Mouse (Mus musculus) bone marrow, adult 2 months (tissue): ENCODE results near the gene Grip1. TPM values are rescaled to one million over a fixed set of nuclear protein-coding genes. Genes with fewer than 3 reads are reported as not detected.

Source experiments
- H3K27ac ChIP-seq: fragments of 200-500 bp; 2 replicates; pipeline ENCODE4 v1.5.1; 2012; ENCODE audit warnings: low read depth, mild to moderate bottlenecking, control low read depth, inconsistent platforms, low read length; ENCODE audit not compliant: control insufficient read depth, poor library complexity, insufficient read depth
- H3K4me1 ChIP-seq: fragments of 200-500 bp; 2 replicates; pipeline ENCODE4 v1.6.1; 2011; ENCODE audit warnings: low read length; ENCODE audit not compliant: control insufficient read depth, insufficient read depth
- H3K4me3 ChIP-seq: fragments of 200-500 bp; replicated peaks from 2 replicates; pipeline ENCODE3; 2011; ENCODE audit warnings: mild to moderate bottlenecking, low read depth, low read length, control low read depth; ENCODE audit not compliant: control insufficient read depth
- CTCF ChIP-seq: fragments of 200-500 bp; IDR thresholded peaks from 2 replicates; pipeline ENCODE4 v1.5.1; 2011; ENCODE audit warnings: low read length, control low read depth; ENCODE audit not compliant: control insufficient read depth, insufficient read depth
- POLR2A ChIP-seq: fragments of 200-500 bp; IDR thresholded peaks from 2 replicates; pipeline ENCODE4 v1.6.1; 2011; ENCODE audit warnings: low read depth, mild to moderate bottlenecking, control low read depth, low read length, borderline replicate concordance; ENCODE audit not compliant: control insufficient read depth
- WGBS: fragments of 180-500 bp; shearing (Covaris S2); methylation state at CpG from one replicate; pipeline ENCODE4 v1.1.7; 2018; 5-methylcytosine and 5-hydroxymethylcytosine counted together
- polyA plus RNA-seq: library from polyadenylated mRNA; stranded (reverse); fragments of >200 nt; gene quantifications from 2 replicates; pipeline ENCODE4 v1.2.4, GENCODE M21; 2011; ENCODE audit warnings: low replicate concordance; ENCODE audit not compliant: missing spikeins, insufficient read depth, insufficient read length

The Grip1 gene
- polyA plus RNA-seq, 1 experiment, result not detected

DNA sequence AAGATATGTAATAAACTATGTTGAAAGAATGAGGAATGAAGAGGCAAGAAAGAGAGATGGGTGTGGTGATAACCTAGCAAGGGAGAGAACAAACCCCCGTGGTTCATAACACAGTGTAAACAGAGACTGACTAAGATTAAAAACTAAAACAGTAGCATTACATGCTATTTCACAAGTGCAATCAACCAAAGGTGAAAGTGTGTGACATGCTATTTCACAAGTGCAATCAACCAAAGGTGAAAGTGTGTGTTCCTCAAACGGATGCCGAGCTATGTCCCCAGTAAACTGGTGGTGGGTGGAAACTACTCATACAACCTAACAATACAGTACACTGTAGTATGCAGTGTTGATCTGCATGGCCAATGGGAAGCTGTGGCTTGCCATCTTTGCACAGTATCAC is 561.5 kb downstream of the Grip1 start:
- Histone ChIP-seq H3K4me1 (no peaks in the 10 kb centered on the region), H3K27ac (no peak overlapping the region), H3K4me3 (no peak overlapping the region)
- no peak for TF ChIP-seq CTCF
- no peak for TF ChIP-seq POLR2A
- WGBS, result 68% methylated on average over 3 of the region's 3 CpGs

DNA sequence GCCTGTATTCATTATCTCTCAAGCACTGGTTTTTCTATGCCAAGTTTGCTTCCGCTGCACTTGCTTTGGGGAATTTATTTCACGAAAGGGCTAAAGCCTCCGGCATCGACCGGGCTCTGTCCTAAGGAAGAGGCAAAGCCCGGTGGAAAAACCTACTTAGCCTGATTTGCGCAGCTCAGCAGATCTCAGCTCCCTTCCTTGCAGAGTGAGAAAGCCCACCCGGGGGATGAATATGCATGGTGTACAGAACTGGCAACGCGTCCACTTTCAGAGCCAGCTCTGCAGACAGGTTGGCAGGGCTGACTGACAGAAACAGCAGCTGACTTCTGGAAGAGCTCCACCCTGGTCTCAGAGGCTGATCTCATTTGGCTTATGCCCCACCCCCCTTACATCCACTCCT is 572.8 kb downstream of the Grip1 start:
- Histone ChIP-seq H3K4me3 (no peak overlapping the region), H3K4me1 (no peaks in the 10 kb centered on the region), H3K27ac (no peak overlapping the region)
- 89% methylated on average over 10 of the region's 10 CpGs for WGBS
- TF ChIP-seq POLR2A, result no peak
- no peak for TF ChIP-seq CTCF

DNA sequence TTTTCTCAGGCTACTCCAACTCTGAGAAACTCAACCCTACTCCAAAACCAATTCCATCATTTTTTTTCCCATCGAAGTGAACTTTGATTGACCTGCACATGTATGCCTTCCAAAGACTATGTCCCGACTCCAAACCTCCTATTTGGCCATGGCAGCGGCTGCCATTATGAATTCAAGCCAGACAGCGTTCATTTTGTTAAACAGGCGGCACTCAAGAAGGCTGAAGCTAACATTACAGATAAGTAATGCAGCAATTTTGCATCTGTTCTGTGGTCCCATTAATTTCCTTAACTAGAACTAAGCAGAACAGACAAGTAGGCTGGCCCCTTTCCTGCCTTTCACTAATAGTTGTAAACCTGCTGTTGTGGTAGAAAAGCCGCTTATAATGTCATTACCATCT is 577.3 kb downstream of the Grip1 start:
- WGBS, result 81% methylated on average over 6 of the region's 6 CpGs
- no peak overlapping the region for H3K4me3 ChIP-seq

DNA sequence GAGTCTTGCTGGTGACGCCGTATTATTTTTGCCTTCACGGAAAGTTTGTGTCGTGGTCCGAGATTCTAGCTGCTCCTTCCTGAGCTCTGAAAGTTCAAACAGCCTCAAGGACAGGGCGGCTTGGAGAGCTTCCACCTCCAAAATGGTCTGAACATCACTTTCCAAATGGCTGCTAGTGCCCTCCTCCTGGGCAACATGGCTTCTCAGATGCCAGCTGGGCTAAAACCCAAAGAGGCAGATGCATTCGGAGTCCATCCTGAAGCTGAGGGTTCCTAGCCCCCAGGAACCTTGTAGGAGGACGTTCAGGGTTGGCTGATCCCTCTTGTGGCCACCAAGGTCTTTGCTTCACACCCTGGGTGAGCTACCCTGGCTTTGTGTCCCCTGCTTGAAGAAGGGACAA is 577.7 kb downstream of the Grip1 start:
- TF ChIP-seq CTCF, result no peak
- no peak for TF ChIP-seq POLR2A
- 85% methylated on average over 8 of the region's 8 CpGs for WGBS
- H3K27ac ChIP-seq, result no peak overlapping the region
- H3K4me3 ChIP-seq, result no peak overlapping the region
- H3K4me1 ChIP-seq, result no peaks in the 10 kb centered on the region

More for the DNA sequence above, 577.3 kb downstream of the Grip1 start:
- TF ChIP-seq POLR2A, result no peak
- no peak for TF ChIP-seq CTCF
- Histone ChIP-seq H3K27ac (no peak overlapping the region), H3K4me1 (no peaks in the 10 kb centered on the region)

DNA sequence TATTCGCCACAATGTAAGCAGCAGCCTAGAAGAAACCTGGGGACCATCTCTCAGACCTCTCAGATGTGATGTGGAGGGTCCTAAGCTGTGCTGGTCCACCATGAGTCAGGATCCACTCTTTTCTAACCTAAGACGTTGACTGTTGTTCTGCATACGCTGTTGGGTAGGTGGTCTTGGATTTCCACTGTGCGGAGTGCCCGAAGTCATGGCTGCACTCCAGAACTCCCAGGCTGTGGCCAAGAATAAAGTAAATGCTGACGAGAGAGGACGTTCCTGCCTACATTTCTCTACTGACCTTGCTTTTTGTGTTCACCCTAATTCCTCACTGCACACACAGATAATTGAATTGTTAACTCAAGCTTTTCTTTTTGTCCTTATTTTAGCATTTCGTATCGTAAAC is 580.2 kb downstream of the Grip1 start:
- Histone ChIP-seq H3K4me3 (no peak overlapping the region), H3K27ac (no peak overlapping the region), H3K4me1 (no peaks in the 10 kb centered on the region)
- TF ChIP-seq CTCF, result no peak
- no peak for TF ChIP-seq POLR2A
- WGBS, result 87% methylated on average over 9 of the region's 9 CpGs

DNA sequence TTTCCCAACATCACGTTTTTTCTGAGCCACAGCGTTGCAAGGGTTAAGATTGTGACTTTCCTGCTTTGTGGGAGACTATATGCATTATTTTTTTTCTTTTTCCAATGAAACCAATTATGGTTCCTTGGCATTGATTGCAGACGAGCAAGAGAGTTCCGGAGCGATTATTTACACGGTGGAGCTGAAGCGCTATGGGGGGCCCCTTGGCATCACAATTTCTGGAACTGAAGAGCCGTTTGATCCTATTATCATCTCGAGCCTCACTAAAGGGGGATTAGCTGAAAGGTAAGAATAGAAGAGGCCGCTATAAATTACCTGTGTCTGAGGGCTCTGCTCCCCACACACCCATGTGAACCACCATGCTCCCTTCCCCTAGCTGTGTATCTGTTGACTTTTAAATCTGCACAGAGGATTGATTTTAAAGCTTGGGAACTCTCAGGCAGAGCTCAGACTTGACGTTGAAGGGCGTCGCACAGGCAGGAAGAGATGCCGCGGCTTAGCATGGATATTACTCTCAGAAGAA is 581.6 kb downstream of the Grip1 start:
- H3K27ac ChIP-seq, result no peak overlapping the region
- H3K4me3 ChIP-seq, result no peak overlapping the region
- no peak for TF ChIP-seq POLR2A
- H3K4me1 ChIP-seq, result no peaks in the 10 kb centered on the region
- WGBS, result 69% methylated on average over 15 of the region's 15 CpGs

DNA sequence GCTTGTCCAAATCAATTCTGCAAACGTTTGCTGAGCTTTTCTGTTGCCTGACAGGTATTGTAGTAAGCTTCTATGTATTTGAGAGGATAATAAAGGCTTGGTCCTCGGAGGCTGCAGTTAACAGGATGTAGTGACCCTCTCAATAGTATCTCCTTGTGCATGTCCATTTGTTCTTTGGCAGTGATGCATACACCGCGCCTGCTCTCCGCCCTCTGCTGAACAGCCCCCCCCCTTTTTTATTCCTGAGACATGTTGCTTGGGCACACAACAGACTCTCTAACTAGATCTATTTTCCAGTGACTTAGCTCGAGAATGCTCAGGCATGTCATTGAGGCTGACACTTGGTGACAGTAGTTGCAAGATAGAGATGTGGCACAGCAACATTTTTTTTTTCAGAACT is 582.2 kb downstream of the Grip1 start:
- WGBS, result 77% methylated on average over 6 of the region's 6 CpGs
- TF ChIP-seq CTCF, result no peak
- TF ChIP-seq POLR2A, result no peak
- Histone ChIP-seq H3K4me3 (no peak overlapping the region), H3K4me1 (no peaks in the 10 kb centered on the region), H3K27ac (no peak overlapping the region)

DNA sequence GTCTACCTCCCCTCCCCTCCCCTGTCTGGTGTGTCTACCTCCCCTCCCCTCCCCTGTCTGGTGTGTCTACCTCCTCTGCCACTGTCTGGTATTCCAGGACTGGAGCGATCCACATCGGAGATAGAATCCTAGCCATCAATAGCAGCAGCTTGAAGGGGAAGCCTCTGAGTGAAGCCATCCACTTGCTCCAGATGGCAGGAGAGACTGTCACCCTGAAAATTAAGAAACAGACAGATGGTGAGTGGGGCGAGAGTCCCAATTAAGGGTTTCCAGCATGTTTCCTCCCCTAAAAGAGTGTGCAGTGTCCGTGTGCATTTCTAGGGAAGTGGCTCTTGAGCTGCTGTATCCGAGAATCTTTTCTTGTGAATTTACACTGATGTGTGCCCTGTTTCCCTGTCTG is 584.6 kb downstream of the Grip1 start:
- Histone ChIP-seq H3K4me3 (no peak overlapping the region), H3K27ac (no peak overlapping the region), H3K4me1 (no peaks in the 10 kb centered on the region)
- TF ChIP-seq POLR2A (no peak), CTCF (no peak)
- 86% methylated on average over 5 of the region's 5 CpGs for WGBS

DNA sequence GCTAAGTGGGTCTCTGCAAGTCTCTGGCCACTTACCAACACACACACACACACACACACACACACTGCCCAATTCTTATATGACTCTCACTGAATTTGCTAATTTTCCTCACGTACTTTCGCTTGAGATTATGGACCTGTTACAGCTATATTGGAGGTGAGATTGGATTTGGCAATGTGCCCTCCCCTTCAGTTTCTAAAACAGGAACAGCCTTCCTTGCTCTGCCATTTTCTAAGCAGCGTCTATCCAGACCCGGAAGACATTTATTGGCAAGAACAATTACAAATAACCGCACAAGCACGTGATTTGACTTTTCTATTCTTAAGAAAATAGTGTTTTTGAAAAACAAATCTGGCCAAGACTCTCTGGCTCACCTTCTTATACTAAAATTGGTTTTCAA is 590.6 kb downstream of the Grip1 start:
- Histone ChIP-seq H3K4me1 (no peaks in the 10 kb centered on the region), H3K4me3 (no peak overlapping the region), H3K27ac (no peak overlapping the region)
- 81% methylated on average over 6 of the region's 6 CpGs for WGBS
- TF ChIP-seq CTCF (no peak), POLR2A (no peak)
